Mouse (Mus musculus): ENCODE results near the gene Dis3l. TPM values are rescaled to one million over a fixed set of nuclear protein-coding genes. Genes with fewer than 3 reads are reported as not detected.

Dis3l gene
- polyA plus RNA-seq, 1 experiment: 4.8 TPM

GRCm38 (mm10) chr9:64278665-64279310, 62.3 kb downstream of the Dis3l start:
- TF ChIP-seq GATA1 (IDR thresholded peaks at IDR 0.05; ENCODE audit: low read length): no peak

GRCm38 (mm10) chr9:64277706-64278105, 63.4 kb downstream of the Dis3l start:
- TF ChIP-seq GATA1 (IDR thresholded peaks at IDR 0.05; ENCODE audit: low read length): no peak

- TF ChIP-seq GATA1 (IDR thresholded peaks at IDR 0.05; ENCODE audit: low read length): no peak
Observed at GRCm38 (mm10) chr9:64274919-64275318, 66.2 kb downstream of the Dis3l start.

GRCm38 (mm10) chr9:64274291-64274690, 66.8 kb downstream of the Dis3l start:
- TF ChIP-seq GATA1 (IDR thresholded peaks at IDR 0.05; ENCODE audit: low read length): no peak

GRCm38 (mm10) chr9:64273757-64274156, 67.3 kb downstream of the Dis3l start:
- no peak for TF ChIP-seq GATA1 (IDR thresholded peaks at IDR 0.05; ENCODE audit: low read length)

GRCm38 (mm10) chr9:64272611-64273010, 68.5 kb downstream of the Dis3l start:
- TF ChIP-seq GATA1 (IDR thresholded peaks at IDR 0.05; ENCODE audit: low read length): no peak

GRCm38 (mm10) chr9:64271249-64271648, 69.8 kb downstream of the Dis3l start:
- no peak for TF ChIP-seq GATA1 (IDR thresholded peaks at IDR 0.05; ENCODE audit: low read length)

- no peak for TF ChIP-seq GATA1 (IDR thresholded peaks at IDR 0.05; ENCODE audit: low read length)
Observed at GRCm38 (mm10) chr9:64268196-64268595, 72.9 kb downstream of the Dis3l start.

- no peak for TF ChIP-seq GATA1 (IDR thresholded peaks at IDR 0.05; ENCODE audit: low read length)
Observed at GRCm38 (mm10) chr9:64267231-64267630, 73.9 kb downstream of the Dis3l start.

- no peak for TF ChIP-seq GATA1 (IDR thresholded peaks at IDR 0.05; ENCODE audit: low read length)
Observed at GRCm38 (mm10) chr9:64264813-64265212, 76.3 kb downstream of the Dis3l start.

GRCm38 (mm10) chr9:64261023-64261422, 80.1 kb downstream of the Dis3l start:
- no peak for TF ChIP-seq GATA1 (IDR thresholded peaks at IDR 0.05; ENCODE audit: low read length)

GRCm38 (mm10) chr9:64259906-64260305, 81.2 kb downstream of the Dis3l start:
- no peak for TF ChIP-seq GATA1 (IDR thresholded peaks at IDR 0.05; ENCODE audit: low read length)

Other genes with a start within 250 kb of the Dis3l start
- not detected in 2 replicates for gene Lctl, start 224.1 kb downstream of the Dis3l start, polyA plus RNA-seq (2012)
- 4.4 and 15.6 TPM in 2 replicates for gene Zwilch, start 168.2 kb downstream of the Dis3l start, polyA plus RNA-seq (2012)
- gene Rpl4, start 167.9 kb downstream of the Dis3l start, polyA plus RNA-seq (2012): 204 and 240 TPM in 2 replicates
- 1.3 and 2.8 TPM in 2 replicates for gene Snapc5, start 162.0 kb downstream of the Dis3l start, polyA plus RNA-seq (2012)
- not detected in 2 replicates for gene Uchl4, start 106.1 kb downstream of the Dis3l start, polyA plus RNA-seq (2012)
- gene Map2k1, start 87.7 kb downstream of the Dis3l start, polyA plus RNA-seq (2012): 25.3 and 31.1 TPM in 2 replicates
- 1.6 and 3.3 TPM in 2 replicates for gene Tipin, start 59.7 kb downstream of the Dis3l start, polyA plus RNA-seq (2012)
- gene Megf11, start 44.3 kb upstream of the Dis3l start, polyA plus RNA-seq (2012): 0.12 and 0.18 TPM in 2 replicates